Mouse (Mus musculus) spleen, embryonic (tissue): ENCODE measurements at regions not wholly inside any gene's neighbourhood (a gene's known extent, or its start where the extent isn't known, plus 50 kb on each side); places are given as distances from the start of the nearest gene placed in this dataset.

Source experiments
- CTCF ChIA-PET: fragments of 350-600 bp; sonication (Branson Sonifier 250); formaldehyde crosslinking; loops from one replicate; lab custom pipeline; 2022; lab: Charles Lee

DNA sequence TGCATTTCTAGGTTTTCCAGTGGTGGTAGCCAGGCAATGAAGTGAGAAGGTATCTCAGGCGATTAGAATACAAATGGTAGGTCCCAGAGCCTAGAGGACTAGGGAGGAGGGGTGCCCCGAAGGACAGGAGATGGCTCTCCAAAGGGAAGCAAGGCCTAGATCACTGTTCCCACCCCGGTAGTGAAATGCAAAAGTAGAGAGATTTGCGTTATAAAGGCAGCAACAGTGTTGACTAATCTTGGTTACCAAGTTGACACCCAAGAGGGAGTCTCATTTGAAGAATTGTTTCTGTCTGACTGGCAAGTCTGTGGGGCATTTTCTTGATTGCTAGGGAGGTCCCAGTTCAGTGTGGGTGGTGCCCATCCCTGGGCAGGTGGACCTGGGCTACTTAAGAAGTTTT lies 278.8 kb downstream of the Diras2 start:
- CTCF ChIA-PET = interaction anchor here (0.6 kb wide), 1 partner anchor 289 kb away, joined by 7 read pairs; no protein-coding TSS in a partner anchor

GRCm38 (mm10) chr13:52252726-52253125 lies 278.4 kb downstream of the Diras2 start:
- CTCF ChIA-PET = interaction anchor here (0.5 kb wide), 1 partner anchor 767 kb away, joined by 3 read pairs; no protein-coding TSS in a partner anchor

DNA sequence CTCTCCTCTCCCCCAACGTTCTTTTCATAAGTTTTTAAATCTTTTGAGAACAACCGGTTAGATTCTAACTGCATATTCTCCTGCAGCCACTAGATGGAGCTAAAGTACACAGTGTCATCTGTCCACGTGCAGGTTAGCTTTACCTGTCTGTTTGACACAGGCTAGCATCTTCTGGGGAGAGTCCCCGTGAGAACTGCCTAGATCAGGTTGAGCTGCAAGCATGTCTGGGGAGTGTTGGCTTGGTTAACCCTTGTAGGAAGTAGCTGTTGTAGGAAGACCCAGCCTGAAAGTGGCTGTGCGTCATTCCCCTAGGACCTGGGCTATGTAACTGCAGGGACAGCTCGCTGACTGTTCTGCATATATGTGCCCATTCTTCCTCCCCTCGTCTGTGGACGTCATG lies 277.9 kb downstream of the Diras2 start:
- CTCF ChIA-PET = interaction anchor here (0.5 kb wide), 1 partner anchor 767 kb away, joined by 3 read pairs; no protein-coding TSS in a partner anchor

DNA sequence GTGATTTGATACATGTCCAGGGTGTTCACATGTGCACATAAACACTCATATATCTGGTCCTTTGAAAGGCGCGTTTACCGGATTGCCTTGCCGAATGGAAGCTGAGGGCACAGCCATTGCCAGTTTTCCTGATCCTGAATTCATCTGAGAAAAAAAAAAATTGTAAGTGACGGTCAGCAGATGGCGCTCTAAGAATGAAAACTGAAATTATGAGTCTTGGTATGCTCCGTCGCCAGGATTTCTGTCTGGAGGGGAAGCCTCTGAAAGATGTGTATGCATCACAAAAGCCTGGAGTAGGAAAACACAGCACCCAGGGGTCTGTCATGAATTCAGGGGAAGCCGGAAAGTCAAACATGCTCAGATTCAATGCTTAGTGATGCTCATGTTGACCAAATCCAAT lies 276.9 kb downstream of the Diras2 start:
- CTCF ChIA-PET = interaction anchor here (0.6 kb wide), 1 partner anchor 346 kb away, joined by 5 read pairs; no protein-coding TSS in a partner anchor

- CTCF ChIA-PET = interaction anchor here (0.6 kb wide), 1 partner anchor 43 kb away, joined by 3 read pairs; no protein-coding TSS in a partner anchor
Observed at GRCm38 (mm10) chr13:52255697-52256096, 275.4 kb downstream of the Diras2 start.

GRCm38 (mm10) chr13:52258373-52258772 lies 272.7 kb downstream of the Diras2 start:
- CTCF ChIA-PET = interaction anchor here (0.7 to 0.8 kb wide), 2 partner anchors 17 to 390 kb away, joined by 3 read pairs; no protein-coding TSS in a partner anchor

DNA sequence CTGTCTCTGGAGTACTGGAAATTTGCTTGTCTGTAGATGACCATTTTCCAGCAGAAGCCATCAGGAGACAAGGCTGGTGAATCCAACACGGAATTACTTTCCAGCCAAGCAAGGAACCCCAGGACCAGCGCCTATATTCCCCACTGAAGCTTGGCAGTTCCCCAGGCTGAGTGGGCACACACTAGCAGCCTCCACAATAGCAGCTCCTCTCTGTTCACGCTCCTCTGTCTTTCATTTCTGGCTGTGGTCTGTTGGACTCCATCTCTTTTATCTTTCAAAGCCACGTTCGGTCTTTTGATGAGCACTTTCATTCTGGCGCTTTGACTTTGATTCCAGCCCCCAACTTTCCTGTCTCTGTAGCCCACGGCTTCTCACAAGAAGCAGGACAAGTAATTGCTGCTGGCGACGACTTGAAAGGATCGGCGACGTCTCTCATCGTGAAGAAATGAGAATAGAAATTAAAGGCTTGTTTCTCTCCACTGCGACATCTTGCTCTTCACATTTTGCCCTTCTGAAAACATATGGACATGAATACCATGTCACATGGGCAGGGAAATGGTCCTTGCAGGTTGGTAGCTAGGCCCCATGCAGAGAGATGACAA lies 268.0 kb downstream of the Diras2 start:
- CTCF ChIA-PET = no interaction called here

DNA sequence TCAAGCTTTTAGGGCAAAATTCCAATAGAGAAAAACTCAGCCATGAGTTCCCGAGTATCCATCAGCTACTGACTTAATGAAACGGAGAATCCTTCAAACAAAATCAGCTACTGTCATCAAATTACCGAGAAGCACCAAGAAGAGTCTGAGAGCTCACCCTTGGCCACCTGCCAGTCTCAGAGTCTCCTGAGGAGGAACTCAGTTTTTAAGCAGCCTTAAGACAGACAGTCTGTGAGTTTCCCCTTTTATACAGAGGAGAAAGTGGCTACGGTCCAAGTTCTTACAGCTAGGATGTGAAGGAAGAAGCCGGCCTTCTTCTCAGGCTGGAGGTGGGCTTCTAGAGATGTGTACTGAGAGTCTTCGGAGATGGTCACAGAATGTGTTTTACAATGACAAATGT lies 262.8 kb downstream of the Diras2 start:
- CTCF ChIA-PET = no interaction called here

DNA sequence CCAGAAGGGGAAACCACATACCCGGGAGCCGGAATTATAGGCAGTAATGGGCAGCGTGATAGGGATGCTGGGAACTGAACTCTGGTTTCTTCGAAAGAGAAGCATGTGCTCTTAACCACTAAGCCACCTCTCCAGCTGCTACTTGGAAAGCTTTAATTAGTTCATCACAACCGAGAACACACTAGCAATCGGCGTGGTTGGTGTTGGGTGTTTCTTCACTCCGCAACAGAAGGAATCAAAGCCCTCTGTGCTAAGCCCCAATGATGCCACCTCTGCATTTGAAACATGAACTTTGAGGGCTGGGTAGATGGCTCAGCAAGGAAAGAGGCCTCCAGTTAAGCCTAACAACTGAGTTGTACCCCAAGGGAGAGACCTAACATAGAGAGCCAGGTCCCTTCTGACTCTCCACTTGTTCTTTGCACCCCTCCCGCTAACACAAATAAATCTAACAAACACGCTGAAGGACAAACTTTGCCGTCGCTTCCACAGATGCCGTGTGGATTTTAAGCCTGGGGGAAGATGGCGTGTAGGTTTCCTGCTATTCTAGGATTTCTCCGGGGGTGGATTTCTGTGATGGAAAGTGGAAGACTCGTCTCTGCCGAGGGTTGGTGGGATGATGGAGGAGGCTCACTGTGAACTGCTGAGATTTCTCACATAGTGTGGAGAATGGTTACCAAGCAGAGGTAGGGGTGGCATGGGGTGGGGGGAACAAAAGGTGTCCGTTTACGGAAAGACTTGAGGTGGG lies 257.4 kb downstream of the Diras2 start:
- CTCF ChIA-PET = interaction anchor here (0.9 kb wide), 1 partner anchor 197 kb away, joined by 3 read pairs; no protein-coding TSS in a partner anchor

- CTCF ChIA-PET = interaction anchor here (0.6 to 0.9 kb wide), 3 partner anchors 16 to 382 kb away, joined by 3 to 5 read pairs (median 3); no protein-coding TSS in a partner anchor
Observed at GRCm38 (mm10) chr13:52275196-52275595, 255.9 kb downstream of the Diras2 start.

- CTCF ChIA-PET = interaction anchor here (0.7 to 0.9 kb wide), 3 partner anchors 17 to 202 kb away, joined by 3 to 7 read pairs (median 3); no protein-coding TSS in a partner anchor
Observed at GRCm38 (mm10) chr13:52275675-52276074, 255.4 kb downstream of the Diras2 start.

GRCm38 (mm10) chr13:52277195-52277594 lies 253.9 kb downstream of the Diras2 start:
- CTCF ChIA-PET = interaction anchor here (1.0 kb wide), 1 partner anchor 253 kb away, joined by 3 read pairs; no protein-coding TSS in a partner anchor

GRCm38 (mm10) chr13:52278831-52279230 lies 252.2 kb downstream of the Diras2 start:
- CTCF ChIA-PET = no interaction called here

GRCm38 (mm10) chr13:52279281-52279969 lies 251.7 kb downstream of the Diras2 start:
- CTCF ChIA-PET = interaction anchor here (0.6 to 0.7 kb wide), 2 partner anchors 283 to 328 kb away, joined by 3 to 14 read pairs; no protein-coding TSS in a partner anchor

- CTCF ChIA-PET = interaction anchor here (0.6 to 0.7 kb wide), 2 partner anchors 282 to 328 kb away, joined by 3 to 14 read pairs; no protein-coding TSS in a partner anchor
Observed at GRCm38 (mm10) chr13:52279970-52280348, 251.1 kb downstream of the Diras2 start.

DNA sequence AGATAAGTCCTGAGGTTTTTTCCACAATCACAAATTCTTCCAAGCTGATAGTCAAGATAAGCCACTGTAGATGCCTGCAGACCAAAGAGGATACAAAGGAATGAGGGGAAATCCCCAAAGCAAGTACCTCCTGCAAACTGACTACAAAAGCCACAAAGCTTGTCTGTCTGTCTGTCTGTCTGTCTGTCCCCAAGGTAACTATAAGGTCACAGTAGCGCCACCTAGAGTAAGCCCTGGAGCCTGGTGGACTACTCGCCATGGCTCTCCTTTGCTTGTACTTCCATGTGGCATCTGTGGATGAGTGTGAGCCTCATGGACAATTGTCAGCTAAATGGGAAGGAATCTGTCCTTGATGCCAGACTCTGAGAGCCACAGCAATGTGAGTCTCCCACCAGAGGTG lies 249.8 kb downstream of the Diras2 start:
- CTCF ChIA-PET = interaction anchor here (0.7 to 1.2 kb wide), 2 partner anchors 24 to 318 kb away, joined by 3 to 4 read pairs; no protein-coding TSS in a partner anchor

- CTCF ChIA-PET = interaction anchor here (0.6 kb wide), 2 partner anchors 232 to 369 kb away, joined by 3 read pairs; no protein-coding TSS in a partner anchor
Observed at GRCm38 (mm10) chr13:52282500-52282899, 248.6 kb downstream of the Diras2 start.

GRCm38 (mm10) chr13:52283456-52283855 lies 247.6 kb downstream of the Diras2 start:
- CTCF ChIA-PET = interaction anchor here (0.6 kb wide), 1 partner anchor 753 kb away, joined by 5 read pairs; no protein-coding TSS in a partner anchor

DNA sequence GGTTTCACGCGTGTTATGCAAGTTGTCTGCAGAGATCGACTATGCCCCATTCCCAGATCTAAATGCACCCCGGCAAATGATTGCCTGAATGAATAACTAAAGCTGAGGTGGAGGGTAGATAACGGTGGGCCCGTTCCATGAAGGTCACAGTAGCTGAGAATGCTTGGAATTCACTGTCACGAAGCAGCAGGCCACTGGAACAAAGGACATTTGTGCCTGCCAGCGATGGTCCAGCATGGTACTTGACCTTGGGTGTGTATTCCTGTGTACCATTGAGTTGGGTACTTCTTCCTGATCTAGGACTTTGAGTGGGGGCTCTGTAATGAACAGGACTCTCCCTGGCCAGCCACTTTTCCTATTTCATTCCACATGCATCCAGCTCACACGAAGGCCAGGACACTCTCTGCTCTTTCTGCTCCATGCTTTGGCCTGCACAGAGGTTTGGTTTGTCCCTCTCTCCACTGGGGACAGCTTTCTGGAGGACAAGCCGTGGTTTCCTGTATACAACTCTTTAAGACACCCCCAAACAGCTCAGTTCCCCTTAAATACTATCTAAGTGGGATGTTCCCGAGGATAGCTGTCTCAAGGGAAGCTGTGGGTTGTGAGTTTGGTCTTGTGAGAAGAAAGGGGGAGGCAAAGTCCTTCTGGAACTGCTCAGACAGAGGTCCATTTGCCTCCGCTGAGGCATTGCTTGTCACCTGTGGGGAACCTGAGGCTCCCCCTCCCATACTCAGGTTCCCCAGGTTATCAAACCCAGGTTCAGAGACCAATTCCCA lies 246.9 kb downstream of the Diras2 start:
- CTCF ChIA-PET = interaction anchor here (0.7 kb wide), 1 partner anchor 469 kb away, joined by 4 read pairs; no protein-coding TSS in a partner anchor

- CTCF ChIA-PET = no interaction called here
Observed at GRCm38 (mm10) chr13:52288400-52288799, 242.7 kb downstream of the Diras2 start.
